In the genomic region with DNA sequence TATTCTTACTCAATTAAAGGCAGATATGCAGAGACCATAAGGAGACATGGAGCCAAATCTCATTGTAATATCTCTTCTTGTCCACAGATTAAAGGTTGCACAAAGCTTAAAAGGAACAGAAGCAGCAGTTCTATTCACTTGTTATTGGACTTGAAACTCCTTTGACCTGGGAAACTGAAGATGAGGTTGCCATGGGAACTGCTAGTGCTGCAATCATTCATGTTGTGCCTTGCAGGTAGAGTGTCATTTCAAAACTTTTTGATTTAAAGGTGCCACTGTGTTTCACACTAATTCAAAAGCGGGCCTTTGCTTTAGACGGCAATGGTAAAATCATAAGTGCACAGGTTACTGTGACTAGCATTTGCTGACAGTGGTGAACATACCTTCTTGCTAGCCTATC, we compare ENCODE assay signal across 23 mouse cellular contexts.
"Had no signal": no experiment of that assay in that cellular context is flagged by ENCODE, and none has a peak within 500 bp of the region (broad histone marks: within the 10 kb centered on the region; RNA-seq: fewer than 3 reads in every experiment).

No protein-coding gene starts in this region.

- H3K27me3 ChIP-seq: limb, embryonic 13.5 days; liver, embryonic 12.5 days; liver, embryonic 15.5 days; lung, embryonic 15.5 days; megakaryocyte, embryonic 14.5 days; midbrain, embryonic 12.5 days had no signal

- H3K4me1 ChIP-seq: limb, embryonic 10.5 days; limb, embryonic 13.5 days; liver, embryonic 12.5 days; liver, embryonic 15.5 days; lung, embryonic 15.5 days; megakaryocyte, embryonic 14.5 days; midbrain, embryonic 12.5 days had no signal

- H3K4me3 ChIP-seq: layer of hippocampus, adult 2 months; limb, embryonic 10.5 days; limb, embryonic 13.5 days; liver, embryonic 12.5 days; liver, embryonic 15.5 days; lung, embryonic 15.5 days; megakaryocyte, embryonic 14.5 days; midbrain, embryonic 12.5 days had no signal

- H3K4me2 ChIP-seq: limb, embryonic 13.5 days; liver, embryonic 12.5 days; liver, embryonic 15.5 days; lung, embryonic 15.5 days; midbrain, embryonic 12.5 days had no signal

- H3K9ac ChIP-seq: limb, embryonic 13.5 days; liver, embryonic 12.5 days; liver, embryonic 15.5 days; lung, embryonic 15.5 days; midbrain, embryonic 12.5 days had no signal

- DNase-seq: kidney, adult 2 months; kidney, postnatal 25 days; layer of hippocampus, adult 9-11 months; liver; lung, adult 18-20 months; lung, postnatal 10 days; lung, postnatal 36 days; right cerebral cortex, adult 18-20 months; right cerebral cortex, postnatal 14 days; right cerebral cortex, postnatal 4 days; thymus, adult 18-20 months; thymus, postnatal 36 days had no signal

- H3K27ac ChIP-seq: kidney, postnatal 0 days; layer of hippocampus, adult 2 months; limb, embryonic 10.5 days; limb, embryonic 13.5 days; liver, embryonic 12.5 days; liver, embryonic 15.5 days; lung, embryonic 15.5 days; midbrain, embryonic 12.5 days; stomach, postnatal 0 days had no signal

- H3K36me3 ChIP-seq: limb, embryonic 10.5 days; limb, embryonic 13.5 days; liver, embryonic 12.5 days; liver, embryonic 15.5 days; lung, embryonic 15.5 days; midbrain, embryonic 12.5 days had no signal

- ATAC-seq: intestine, postnatal 0 days; liver, embryonic 12.5 days had no signal

- H3K9me3 ChIP-seq: limb, embryonic 10.5 days; limb, embryonic 13.5 days; liver, embryonic 12.5 days; liver, embryonic 15.5 days; lung, embryonic 15.5 days; megakaryocyte, embryonic 14.5 days; midbrain, embryonic 12.5 days had no signal
